Mouse (Mus musculus): ENCODE measurements around the gene Tprgl. TPM values are rescaled to one million over a fixed set of nuclear protein-coding genes. Genes with fewer than 3 reads are reported as not detected.

Tprgl gene
- polyA plus RNA-seq, 1 experiment from 2014 or later: 151 TPM

GRCm38 (mm10) chr4:154137139-154137538, 23.3 kb downstream of the Tprgl start:
- no peak overlapping the region for H3K4me3 ChIP-seq (ENCODE audit: low read depth, low read length)
- WGBS: 63% methylated on average over 5 of the region's 5 CpGs

GRCm38 (mm10) chr4:154134803-154135202, 25.7 kb downstream of the Tprgl start:
- H3K4me1 ChIP-seq (ENCODE audit: insufficient read depth): no peaks in the 10 kb centered on the region
- ATAC-seq (ENCODE audit: insufficient read depth): no peak
- no peak overlapping the region for H3K27ac ChIP-seq (ENCODE audit: low read depth)
- DNase-seq: no peak
- H3K36me3 ChIP-seq (ENCODE audit: insufficient read depth): no peaks in the 10 kb centered on the region
- peaks cover 33% of the 10 kb centered on the region for H3K27me3 ChIP-seq (ENCODE audit: insufficient read depth, low read length)
- WGBS: 45% methylated on average over 4 of the region's 4 CpGs
- no peak overlapping the region for H3K4me3 ChIP-seq (ENCODE audit: low read depth, low read length)
- no peak overlapping the region for H3K9ac ChIP-seq
- H3K9me3 ChIP-seq (ENCODE audit: low read depth, low read length): no peaks in the 10 kb centered on the region
- no peak for TF ChIP-seq CTCF (IDR thresholded peaks at IDR 0.05; ENCODE audit: low read depth)
- no peak overlapping the region for H3K4me2 ChIP-seq

More at GRCm38 (mm10) chr4:154137139-154137538, 23.3 kb downstream of the Tprgl start:
- no peak for TF ChIP-seq CTCF (IDR thresholded peaks at IDR 0.05; ENCODE audit: low read depth)
- no peak overlapping the region for H3K9ac ChIP-seq
- peaks cover 56% of the 10 kb centered on the region for H3K27me3 ChIP-seq (ENCODE audit: insufficient read depth, low read length)
- ATAC-seq (ENCODE audit: insufficient read depth): no peak
- H3K36me3 ChIP-seq (ENCODE audit: insufficient read depth): no peaks in the 10 kb centered on the region
- H3K4me1 ChIP-seq (ENCODE audit: insufficient read depth): no peaks in the 10 kb centered on the region
- no peak for DNase-seq
- H3K27ac ChIP-seq (ENCODE audit: low read depth): no peak overlapping the region
- no peaks in the 10 kb centered on the region for H3K9me3 ChIP-seq (ENCODE audit: low read depth, low read length)
- H3K4me2 ChIP-seq: no peak overlapping the region

GRCm38 (mm10) chr4:154131894-154132293, 28.6 kb downstream of the Tprgl start:
- H3K27me3 ChIP-seq (ENCODE audit: insufficient read depth, low read length): peaks cover 8% of the 10 kb centered on the region; the same call in 1 of the 2 replicates
- no peaks in the 10 kb centered on the region for H3K4me1 ChIP-seq (ENCODE audit: insufficient read depth)
- no peaks in the 10 kb centered on the region for H3K36me3 ChIP-seq (ENCODE audit: insufficient read depth)
- DNase-seq: no peak
- no peak overlapping the region for H3K4me2 ChIP-seq
- H3K27ac ChIP-seq (ENCODE audit: low read depth): no peak overlapping the region
- H3K9me3 ChIP-seq (ENCODE audit: low read depth, low read length): no peaks in the 10 kb centered on the region
- no peak for ATAC-seq (ENCODE audit: insufficient read depth)
- no peak overlapping the region for H3K9ac ChIP-seq
- no peak for TF ChIP-seq CTCF (IDR thresholded peaks at IDR 0.05; ENCODE audit: low read depth)
- WGBS: 60% methylated on average over 4 of the region's 4 CpGs
- no peak overlapping the region for H3K4me3 ChIP-seq (ENCODE audit: low read depth, low read length)

GRCm38 (mm10) chr4:154129950-154130349, 30.5 kb downstream of the Tprgl start:
- H3K27me3 ChIP-seq (ENCODE audit: insufficient read depth, low read length): no peaks in the 10 kb centered on the region
- ATAC-seq (ENCODE audit: insufficient read depth): no peak
- no peak overlapping the region for H3K4me3 ChIP-seq (ENCODE audit: low read depth, low read length)
- H3K4me2 ChIP-seq: no peak overlapping the region
- H3K36me3 ChIP-seq (ENCODE audit: insufficient read depth): no peaks in the 10 kb centered on the region
- no peak overlapping the region for H3K9ac ChIP-seq
- no peaks in the 10 kb centered on the region for H3K9me3 ChIP-seq (ENCODE audit: low read depth, low read length)
- no peak for TF ChIP-seq CTCF (IDR thresholded peaks at IDR 0.05; ENCODE audit: low read depth)
- no peak overlapping the region for H3K27ac ChIP-seq (ENCODE audit: low read depth)
- DNase-seq: no peak
- H3K4me1 ChIP-seq (ENCODE audit: insufficient read depth): no peaks in the 10 kb centered on the region

GRCm38 (mm10) chr4:154127273-154127672, 33.2 kb downstream of the Tprgl start:
- no peak overlapping the region for H3K27ac ChIP-seq (ENCODE audit: low read depth)
- H3K9me3 ChIP-seq (ENCODE audit: low read depth, low read length): no peaks in the 10 kb centered on the region
- H3K4me1 ChIP-seq (ENCODE audit: insufficient read depth): no peaks in the 10 kb centered on the region
- TF ChIP-seq CTCF (IDR thresholded peaks at IDR 0.05; ENCODE audit: low read depth): no peak
- no peak overlapping the region for H3K9ac ChIP-seq
- 79% methylated on average over 3 of the region's 3 CpGs for WGBS
- H3K4me3 ChIP-seq (ENCODE audit: low read depth, low read length): no peak overlapping the region
- no peak overlapping the region for H3K4me2 ChIP-seq
- ATAC-seq (ENCODE audit: insufficient read depth) (no peak), DNase-seq (no peak)
- H3K36me3 ChIP-seq (ENCODE audit: insufficient read depth): no peaks in the 10 kb centered on the region
- H3K27me3 ChIP-seq (ENCODE audit: insufficient read depth, low read length): 0 out of 2 replicates have a peak, but pooled peaks cover 6% of the 10 kb centered on the region

- DNase-seq (no peak), ATAC-seq (ENCODE audit: insufficient read depth) (no peak)
- Histone ChIP-seq H3K4me1 (ENCODE audit: insufficient read depth) (no peaks in the 10 kb centered on the region), H3K4me3 (ENCODE audit: low read depth, low read length) (no peak overlapping the region), H3K27ac (ENCODE audit: low read depth) (no peak overlapping the region), H3K9me3 (ENCODE audit: low read depth, low read length) (no peaks in the 10 kb centered on the region), H3K4me2 (no peak overlapping the region), H3K9ac (no peak overlapping the region), H3K27me3 (ENCODE audit: insufficient read depth, low read length) (0 out of 2 replicates have a peak, but pooled peaks cover 6% of the 10 kb centered on the region), H3K36me3 (ENCODE audit: insufficient read depth) (no peaks in the 10 kb centered on the region)
- TF ChIP-seq CTCF (IDR thresholded peaks at IDR 0.05; ENCODE audit: low read depth): no peak
- WGBS: 58% methylated on average over 5 of the region's 5 CpGs
Observed at GRCm38 (mm10) chr4:154125202-154125601, 35.3 kb downstream of the Tprgl start.

GRCm38 (mm10) chr4:154123553-154123952, 36.9 kb downstream of the Tprgl start:
- no peak for ATAC-seq (ENCODE audit: insufficient read depth)
- 62% methylated on average over 6 of the region's 6 CpGs for WGBS
- H3K27me3 ChIP-seq (ENCODE audit: insufficient read depth, low read length): 0 out of 2 replicates have a peak, but pooled peaks cover 6% of the 10 kb centered on the region

GRCm38 (mm10) chr4:154122374-154122773, 38.1 kb downstream of the Tprgl start:
- ATAC-seq (ENCODE audit: insufficient read depth) (no peak), DNase-seq (no peak)
- H3K9ac ChIP-seq: no peak overlapping the region
- H3K27me3 ChIP-seq (ENCODE audit: insufficient read depth, low read length): 0 out of 2 replicates have a peak, but pooled peaks cover 6% of the 10 kb centered on the region
- 75% methylated on average over 7 of the region's 7 CpGs for WGBS
- no peak overlapping the region for H3K27ac ChIP-seq (ENCODE audit: low read depth)
- no peaks in the 10 kb centered on the region for H3K4me1 ChIP-seq (ENCODE audit: insufficient read depth)
- H3K4me3 ChIP-seq (ENCODE audit: low read depth, low read length): no peak overlapping the region
- no peak for TF ChIP-seq CTCF (IDR thresholded peaks at IDR 0.05; ENCODE audit: low read depth)
- H3K36me3 ChIP-seq (ENCODE audit: insufficient read depth): no peaks in the 10 kb centered on the region
- H3K9me3 ChIP-seq (ENCODE audit: low read depth, low read length): no peaks in the 10 kb centered on the region
- H3K4me2 ChIP-seq: no peak overlapping the region

More at GRCm38 (mm10) chr4:154123553-154123952, 36.9 kb downstream of the Tprgl start:
- Histone ChIP-seq H3K27ac (ENCODE audit: low read depth) (no peak overlapping the region), H3K9me3 (ENCODE audit: low read depth, low read length) (no peaks in the 10 kb centered on the region), H3K4me1 (ENCODE audit: insufficient read depth) (no peaks in the 10 kb centered on the region), H3K36me3 (ENCODE audit: insufficient read depth) (no peaks in the 10 kb centered on the region), H3K9ac (no peak overlapping the region), H3K4me3 (ENCODE audit: low read depth, low read length) (no peak overlapping the region), H3K4me2 (no peak overlapping the region)
- no peak for TF ChIP-seq CTCF (IDR thresholded peaks at IDR 0.05; ENCODE audit: low read depth)
- no peak for DNase-seq
